Mouse (Mus musculus) G1E (cell line): Measurements from ENCODE around the gene Dock4.

Experiments
- CTCF ChIP-seq: IDR thresholded peaks from 2 replicates; pipeline ENCODE4 v1.5.1; 2012; ENCODE audit warnings: low read depth, low read length, inconsistent platforms, mixed read lengths
- GATA1 ChIP-seq: IDR thresholded peaks from 2 replicates; pipeline ENCODE4 v1.6.1; 2012; ENCODE audit warnings: borderline replicate concordance, low read length, inconsistent platforms, mixed read lengths
- GATA2 ChIP-seq: IDR thresholded peaks from 2 replicates; pipeline ENCODE4 v1.6.1; 2012; ENCODE audit warnings: low read depth, low read length, inconsistent platforms, borderline replicate concordance
- POLR2AphosphoS5 ChIP-seq: IDR thresholded peaks from 2 replicates; pipeline ENCODE4 v1.6.1; 2012; ENCODE audit warnings: low read depth, low read length, inconsistent platforms; ENCODE audit not compliant: insufficient replicate concordance
- TAL1 ChIP-seq: conservative IDR thresholded peaks from 2 replicates; pipeline ENCODE4 v1.6.1; 2012; ENCODE audit warnings: low read depth, low read length, inconsistent platforms, mixed read lengths

- no peak for TF ChIP-seq CTCF
- no peak for TF ChIP-seq TAL1
- TF ChIP-seq POLR2AphosphoS5: no peak
- no peak for TF ChIP-seq GATA1
- TF ChIP-seq GATA2: no peak
These were observed 546 bp upstream of the Dock4 start for GRCm38 (mm10) chr12:40445206-40445605.
